Comparison of ENCODE assay signal across 12 mouse cellular contexts in the genomic region with DNA sequence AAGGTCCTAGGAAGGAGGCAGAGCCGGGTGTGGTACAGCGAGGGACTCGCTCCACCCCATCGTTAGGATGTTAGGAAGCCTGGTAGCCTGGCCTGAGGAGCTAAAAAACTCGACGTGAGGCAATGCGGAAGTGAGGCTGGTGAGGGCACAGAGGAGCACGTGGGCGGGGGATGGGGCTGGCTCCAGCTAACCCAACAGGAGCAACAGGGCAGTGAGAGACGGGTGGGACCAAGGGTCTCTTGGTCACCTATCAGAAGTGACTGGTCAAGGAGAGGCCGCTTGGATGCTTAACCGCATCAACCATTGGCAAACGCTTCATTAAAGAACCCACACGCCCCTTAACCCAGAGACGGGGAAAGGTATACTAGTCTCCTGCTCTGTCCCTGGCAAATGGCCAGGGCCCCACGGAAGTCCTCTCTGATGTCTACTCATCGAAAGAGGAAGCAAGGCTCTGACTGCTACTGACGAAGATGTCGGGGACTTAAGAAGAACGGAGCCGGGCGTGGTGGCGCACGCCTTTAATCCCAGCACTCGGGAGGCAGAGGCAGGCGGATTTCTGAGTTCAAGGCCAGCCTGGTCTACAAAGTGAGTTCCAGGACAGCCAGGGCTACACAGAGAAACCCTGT. TPM values are rescaled to one million over a fixed set of nuclear protein-coding genes. Genes with fewer than 3 reads are reported as not detected.
DNase-seq lines count a peak whose midpoint lies in the region; ATAC-seq and TF ChIP-seq lines count a peak whose summit lies in the region.
"Had no signal": no experiment of that assay in that cellular context is flagged by ENCODE, and none has a peak within 500 bp of the region (broad histone marks: within the 10 kb centered on the region; RNA-seq: fewer than 3 reads in every experiment).

No protein-coding gene starts in this region.

- no peak for TF ChIP-seq CTCF in bone marrow macrophage, adult 2 months (IDR thresholded peaks at IDR 0.05; ENCODE audit: low read depth, low read length)

- peaks cover 44% of the 10 kb centered on the region for H3K4me1 ChIP-seq in bone marrow macrophage, adult 2 months (ENCODE audit: control insufficient read depth, insufficient read depth, low read length)

- peak overlapping the region; percentile 92 for H3K27ac ChIP-seq in bone marrow macrophage, adult 2 months (ENCODE audit: insufficient read depth, low read depth, low read length)
- H3K27ac ChIP-seq: limb, embryonic 15.5 days had no signal

- no peak for ATAC-seq in erythroblast, adult 5-6 weeks (replicated peaks; ENCODE audit: low FRiP score, poor library complexity, severe bottlenecking)
- ATAC-seq: forebrain, postnatal 0 days had no signal

- H3K4me3 ChIP-seq in bone marrow macrophage, adult 2 months (ENCODE audit: insufficient read depth, low read length): peak overlapping the region; percentile 67

- no peak for TF ChIP-seq POLR2A in bone marrow macrophage, adult 2 months (IDR thresholded peaks at IDR 0.05; ENCODE audit: borderline replicate concordance, low read depth, low read length)

- DNase-seq in kidney, postnatal 36 days: peak; percentile 18 to 34
- no peak for DNase-seq in kidney, adult 9 months
- peak; percentile 33 for DNase-seq in lung, postnatal 14 days
- DNase-seq in spleen, adult 18-20 months: peak; percentile 68 to 70
- no peak for DNase-seq in thymus, postnatal 10 days (ENCODE audit: low spot score in 2 of 2)
- DNase-seq: cerebellum, adult 9-10 months; forebrain, postnatal 0 days; layer of hippocampus, postnatal 36 days had no signal

RNA-seq across cellular contexts. Expression of gene Ctsz, which starts 2.6 kb away (rescaled TPM):
- polyA plus RNA-seq in bone marrow macrophage, adult 2 months (2012; ENCODE audit: insufficient read depth, insufficient read length, missing spikeins): 896 and 916 TPM in 2 replicates
- total RNA-seq in erythroblast, adult 5-6 weeks (2015; ENCODE audit: low replicate concordance): 16.7 and 43.5 TPM in 2 replicates
- total RNA-seq in erythroblast, adult 5-6 weeks (2017; ENCODE audit: low replicate concordance): 51.3 and 55.3 TPM in 2 replicates

RNA-seq across cellular contexts. Expression of gene Tubb1, which starts 14.3 kb away (rescaled TPM):
- not detected in 2 replicates for polyA plus RNA-seq in bone marrow macrophage, adult 2 months (2012; ENCODE audit: insufficient read depth, insufficient read length, missing spikeins)
- total RNA-seq in erythroblast, adult 5-6 weeks (2015; ENCODE audit: low replicate concordance): not detected in 2 replicates
- 1.1 TPM in 2 replicates for total RNA-seq in erythroblast, adult 5-6 weeks (2017; ENCODE audit: low replicate concordance)
- total RNA-seq: layer of hippocampus, postnatal 36 days had no signal
- polyA plus RNA-seq: G1E had no signal

RNA-seq across cellular contexts. Expression of gene Nelfcd, which starts 20.6 kb away (rescaled TPM):
- 25.6 and 32.0 TPM in 2 replicates for polyA plus RNA-seq in bone marrow macrophage, adult 2 months (2012; ENCODE audit: insufficient read depth, insufficient read length, missing spikeins)
- 6.9 and 17.3 TPM in 2 replicates for total RNA-seq in erythroblast, adult 5-6 weeks (2015; ENCODE audit: low replicate concordance)
- total RNA-seq in erythroblast, adult 5-6 weeks (2017; ENCODE audit: low replicate concordance): 24.7 and 26.9 TPM in 2 replicates

RNA-seq across cellular contexts. Expression of gene Atp5e, which starts 27.7 kb away (rescaled TPM):
- 460 TPM in 2 replicates for polyA plus RNA-seq in bone marrow macrophage, adult 2 months (2012; ENCODE audit: insufficient read depth, insufficient read length, missing spikeins)
- total RNA-seq in erythroblast, adult 5-6 weeks (2015; ENCODE audit: low replicate concordance): 128 and 133 TPM in 2 replicates
- 99.0 and 117 TPM in 2 replicates for total RNA-seq in erythroblast, adult 5-6 weeks (2017; ENCODE audit: low replicate concordance)

RNA-seq across cellular contexts. Expression of gene Prelid3b, which starts 36.7 kb away (rescaled TPM):
- polyA plus RNA-seq in bone marrow macrophage, adult 2 months (2012; ENCODE audit: insufficient read depth, insufficient read length, missing spikeins): 38.5 and 45.1 TPM in 2 replicates
- 30.3 and 40.0 TPM in 2 replicates for total RNA-seq in erythroblast, adult 5-6 weeks (2015; ENCODE audit: low replicate concordance)
- total RNA-seq in erythroblast, adult 5-6 weeks (2017; ENCODE audit: low replicate concordance): 44.6 and 48.1 TPM in 2 replicates

Comparison
In these comparisons a context has a peak if more than half of its experiments do, and no peak if none do; other contexts are left out.
1. DNase-seq: peak in kidney, postnatal 36 days (2 of 2), lung, postnatal 14 days (single experiment) and spleen, adult 18-20 months (2 of 2); none in kidney, adult 9 months (single experiment) and thymus, postnatal 10 days (0 of 2).